In genomic region chr5:117955675-117956420, GRCm38 (mm10) we compare ENCODE assay signal across 8 mouse cellular contexts. TPM values are rescaled to one million over a fixed set of nuclear protein-coding genes. Genes with fewer than 3 reads are reported as not detected.
DNase-seq lines count a peak whose midpoint lies in the region; ATAC-seq and TF ChIP-seq lines count a peak whose summit lies in the region.

No protein-coding gene starts in this region.

- TF ChIP-seq EP300 in heart, adult 2 months (IDR thresholded peaks at IDR 0.05; ENCODE audit: insufficient read depth, low read depth, low read length) = no peak

- H3K9ac ChIP-seq in heart, adult 2 months (ENCODE audit: low read depth, low read length) = no peak overlapping the region
- no peak overlapping the region for H3K9ac ChIP-seq in lung, embryonic 14.5 days
- H3K9ac ChIP-seq in neural tube, embryonic 15.5 days (replicated peaks) = no peak overlapping the region

- no peak for ATAC-seq in lung, embryonic 14.5 days (ENCODE audit: insufficient read depth)
- no peak for ATAC-seq in erythroid progenitor cell, adult 5-6 weeks (replicated peaks; ENCODE audit: low FRiP score, poor library complexity, severe bottlenecking)
- ATAC-seq in neural tube, embryonic 15.5 days (ENCODE audit: low FRiP score) = no peak

- H3K27ac ChIP-seq in heart, adult 2 months = no peak overlapping the region
- no peak overlapping the region for H3K27ac ChIP-seq in lung, embryonic 14.5 days (ENCODE audit: low read depth)
- no peak overlapping the region for H3K27ac ChIP-seq in neural tube, embryonic 15.5 days (replicated peaks)

- TF ChIP-seq POLR2A in heart, adult 2 months (IDR thresholded peaks at IDR 0.05; ENCODE audit: insufficient read depth, low read depth, low read length) = no peak

- no peaks in the 10 kb centered on the region for H3K36me3 ChIP-seq in heart, adult 2 months (ENCODE audit: control insufficient read depth, insufficient read depth, low read length)
- H3K36me3 ChIP-seq in lung, embryonic 14.5 days (ENCODE audit: insufficient read depth) = no peaks in the 10 kb centered on the region
- H3K36me3 ChIP-seq in neural tube, embryonic 15.5 days = no peaks in the 10 kb centered on the region

- no peaks in the 10 kb centered on the region for H3K79me2 ChIP-seq in heart, adult 2 months (replicated peaks; ENCODE audit: control insufficient read depth, insufficient read depth, low read length)

- intact Hi-C loops in heart, adult 2 months (cut with DNase I) = no loop called here
- intact Hi-C loops in heart, postnatal 25 days (cut with DNase I) = no loop called here

- no peaks in the 10 kb centered on the region for H3K27me3 ChIP-seq in heart, adult 2 months (ENCODE audit: control insufficient read depth, insufficient read depth, low read length)
- H3K27me3 ChIP-seq in lung, embryonic 14.5 days (ENCODE audit: insufficient read depth, low read length) = no peaks in the 10 kb centered on the region
- H3K27me3 ChIP-seq in neural tube, embryonic 15.5 days (replicated peaks) = no peaks in the 10 kb centered on the region

- no peak overlapping the region for H3K4me3 ChIP-seq in heart, adult 2 months
- H3K4me3 ChIP-seq in lung, embryonic 14.5 days (ENCODE audit: low read depth, low read length) = no peak overlapping the region
- H3K4me3 ChIP-seq in neural tube, embryonic 15.5 days (replicated peaks) = no peak overlapping the region

- peak; percentile 73 for TF ChIP-seq CTCF in heart, adult 2 months (IDR thresholded peaks at IDR 0.05)
- TF ChIP-seq CTCF in lung, embryonic 14.5 days (IDR thresholded peaks at IDR 0.05; ENCODE audit: low read depth) = peak; percentile 71

- DNase-seq in heart, adult 2 months = no peak
- no peak for DNase-seq in heart, postnatal 25 days (ENCODE audit: low spot score)
- peak; percentile 77 for DNase-seq in 416B (ENCODE audit: low read depth)
- peak; percentile 34 for DNase-seq in T-cell, adult 2 months (ENCODE audit: low spot score)
- peak; percentile 72 for DNase-seq in embryo, embryonic 10.5 days (ENCODE audit: low spot score)
- peak; percentile 71 for DNase-seq in lung, embryonic 14.5 days

- 26% methylated on average over 10 of the region's 10 CpGs for WGBS in heart, adult 2 months
- 18% methylated on average over 10 of the region's 10 CpGs for WGBS in lung, embryonic 14.5 days
- 45% methylated on average over 10 of the region's 10 CpGs for WGBS in neural tube, embryonic 15.5 days

- H3K9me3 ChIP-seq in lung, embryonic 14.5 days (ENCODE audit: low read depth, low read length) = no peaks in the 10 kb centered on the region
- H3K9me3 ChIP-seq in neural tube, embryonic 15.5 days (replicated peaks) = no peaks in the 10 kb centered on the region

- no peaks in the 10 kb centered on the region for H3K4me1 ChIP-seq in heart, adult 2 months (ENCODE audit: control insufficient read depth, insufficient read depth, low read length)
- no peaks in the 10 kb centered on the region for H3K4me1 ChIP-seq in lung, embryonic 14.5 days (ENCODE audit: insufficient read depth)
- H3K4me1 ChIP-seq in neural tube, embryonic 15.5 days = no peaks in the 10 kb centered on the region

- no peak overlapping the region for H3K4me2 ChIP-seq in lung, embryonic 14.5 days
- no peak overlapping the region for H3K4me2 ChIP-seq in neural tube, embryonic 15.5 days

RNA-seq across cellular contexts. Expression of gene Fbxo21, which starts 20.7 kb away (rescaled TPM):
- 10 to 100 TPM; 34.1 to 37.8 TPM for total RNA-seq in heart, adult 2 months (2021)
- 33.6 and 38.5 TPM in 2 replicates for polyA plus RNA-seq in heart, adult 2 months (2012; rRNA removed)
- 10 to 100 TPM; 38.2 to 44.9 TPM for total RNA-seq in heart, postnatal 25 days (2021)
- 61.5 and 64.3 TPM in 2 replicates for polyA plus RNA-seq in lung, embryonic 14.5 days (2014; fragmentation: Nextera tagmentation; extraction: Ambion mirVana)
- 6.3 TPM in 1 of 2 replicates, not detected in the other for total RNA-seq in erythroid progenitor cell, adult 5-6 weeks (2015; ENCODE audit: low replicate concordance)
- 1.0 and 21.4 TPM in 2 replicates for total RNA-seq in erythroid progenitor cell, adult 5-6 weeks (2017; ENCODE audit: low replicate concordance)
- 127 and 143 TPM in 2 replicates for polyA plus RNA-seq in neural tube, embryonic 15.5 days (2015; fragmentation: Nextera tagmentation; extraction: Ambion mirVana)

Comparison
In these comparisons a context has a peak if more than half of its experiments do, and no peak if none do; other contexts are left out.
1. DNase-seq: peak in 416B (single experiment), T-cell, adult 2 months (single experiment), embryo, embryonic 10.5 days (single experiment) and lung, embryonic 14.5 days (single experiment); none in heart, adult 2 months (0 of 2) and heart, postnatal 25 days (single experiment).